Mouse (Mus musculus): ENCODE results near the gene Gpc4. TPM values are rescaled to one million over a fixed set of nuclear protein-coding genes. Genes with fewer than 3 reads are reported as not detected.

The Gpc4 gene
- total RNA-seq, 2 experiments from 2014 or later = 0.33 to 2.0 TPM

DNA sequence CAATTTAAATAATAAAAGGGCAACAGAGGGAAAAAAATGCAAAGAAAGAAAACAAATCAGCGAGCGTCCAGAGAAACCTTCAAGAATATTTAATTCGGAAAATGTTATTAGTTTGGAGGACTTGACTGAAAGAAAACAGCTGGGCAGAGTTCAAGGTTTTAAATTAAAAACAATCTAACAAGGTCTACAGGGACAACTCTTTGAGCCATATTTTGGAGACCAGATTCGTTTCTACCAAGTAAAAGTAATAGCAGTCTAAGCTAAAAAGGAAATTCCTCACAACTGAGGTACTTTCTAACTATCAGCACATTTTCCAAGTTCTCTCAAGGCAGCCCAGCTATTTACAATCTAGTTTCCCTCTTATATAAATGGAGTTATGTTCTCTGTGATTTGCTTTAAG is 114.1 kb downstream of the Gpc4 start:
- ATAC-seq (replicated peaks; ENCODE audit: poor library complexity) = no peak

DNA sequence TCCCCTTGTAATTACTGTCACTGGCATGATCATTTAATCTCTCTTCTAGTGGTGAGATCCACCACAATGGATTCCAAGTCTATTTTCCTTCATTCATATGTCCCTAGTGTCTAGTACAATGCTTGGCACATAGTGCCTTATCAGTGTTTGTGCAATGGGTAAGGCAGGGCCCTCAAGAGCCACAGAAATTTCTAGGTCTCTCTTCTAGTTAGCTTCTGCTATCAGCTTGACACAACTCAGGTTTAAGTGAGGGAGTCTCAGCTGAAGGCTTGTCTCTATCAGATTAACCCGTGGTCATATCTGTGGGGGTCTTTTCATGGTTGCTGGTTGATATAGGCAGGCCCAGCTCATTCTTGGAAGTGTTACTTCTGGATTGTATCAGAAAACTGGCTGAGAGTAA is 125.2 kb downstream of the Gpc4 start:
- ATAC-seq (replicated peaks; ENCODE audit: poor library complexity) = no peak

DNA sequence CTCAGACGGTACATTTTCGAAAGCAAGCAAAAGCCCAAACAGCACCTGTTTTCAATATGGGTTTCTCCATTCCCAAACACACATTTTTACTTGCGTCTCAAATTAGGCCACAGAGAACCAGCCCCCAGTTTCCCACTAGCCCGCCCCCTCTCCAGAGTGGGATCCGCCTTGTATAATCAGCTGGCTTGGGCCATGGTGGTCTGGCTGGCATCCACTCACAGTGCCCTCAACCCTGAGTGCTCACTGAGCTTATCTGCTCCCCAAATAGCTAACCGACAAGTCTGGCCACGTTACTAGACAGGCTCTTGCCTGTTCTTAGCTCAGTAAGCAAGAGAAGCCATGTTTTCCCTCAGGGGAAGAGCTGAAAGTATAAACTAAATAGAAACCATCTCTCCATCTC is 134.9 kb downstream of the Gpc4 start:
- ATAC-seq (replicated peaks; ENCODE audit: poor library complexity) = no peak

DNA sequence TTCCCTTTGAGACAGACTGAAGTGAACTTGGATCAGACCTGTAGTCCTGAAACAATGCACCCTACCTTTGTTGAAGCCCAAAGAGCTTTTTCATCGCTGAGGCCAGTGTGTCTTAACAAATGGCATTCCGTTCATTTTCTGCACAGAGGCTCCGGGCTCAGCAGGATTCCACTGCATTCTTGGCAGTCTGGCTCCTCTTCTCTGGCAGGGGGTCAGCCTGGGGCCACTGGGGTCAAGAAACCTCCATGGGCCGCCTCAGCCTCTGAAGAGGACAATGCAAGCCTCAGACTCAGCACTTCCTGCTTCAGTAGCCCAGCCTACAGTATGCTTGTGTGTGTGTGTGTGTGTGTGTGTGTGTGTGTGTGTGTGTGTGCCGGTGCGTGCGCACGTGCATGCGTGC is 147.4 kb downstream of the Gpc4 start:
- ATAC-seq (replicated peaks; ENCODE audit: poor library complexity) = no peak

Other genes starting within 250 kb of the Gpc4 start
- not detected in 2 replicates for gene 1700080O16Rik, start 192.5 kb downstream of the Gpc4 start, total RNA-seq (2015)
- gene 1700080O16Rik, start 192.5 kb downstream of the Gpc4 start, total RNA-seq (2017) = not detected in 2 replicates